Mouse (Mus musculus): ENCODE data around the gene Tcam1.

GRCm38 (mm10) chr11:106317801-106318200 is 41.3 kb downstream of the Tcam1 start:
- TF ChIP-seq EP300 (IDR thresholded peaks at IDR 0.05): no peak
- TF ChIP-seq CTCF (IDR thresholded peaks at IDR 0.05): no peak
